Mouse (Mus musculus): ENCODE data around the gene Fam160a2.

Fam160a2 gene

GRCm38 (mm10) chr7:105399935-105400624, at the start of gene Fam160a2:
Gene Fam160a2 (minus strand): TSS chr7:105400054.
- peak; percentile 100 for DNase-seq

DNA sequence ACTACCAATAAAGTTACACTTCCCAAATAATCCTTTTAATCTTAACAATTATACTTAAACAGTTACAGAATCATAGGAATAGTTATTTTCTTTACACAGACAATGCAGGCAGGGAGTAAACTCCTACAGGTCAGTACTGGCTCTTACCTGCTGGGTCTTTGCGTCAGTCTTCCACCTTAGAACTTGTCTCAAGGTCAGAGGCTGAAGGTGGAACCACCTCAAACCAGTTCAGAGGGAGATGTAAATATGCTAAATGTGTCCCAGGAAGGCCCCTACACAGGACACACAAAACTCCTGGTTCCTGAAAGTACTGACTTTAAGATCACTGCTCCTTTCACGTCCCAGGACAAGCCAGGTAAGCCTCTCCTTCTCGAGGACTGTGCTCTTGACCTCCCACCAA, 45.2 kb upstream of the Fam160a2 start:
- DNase-seq = peak; percentile 46

DNA sequence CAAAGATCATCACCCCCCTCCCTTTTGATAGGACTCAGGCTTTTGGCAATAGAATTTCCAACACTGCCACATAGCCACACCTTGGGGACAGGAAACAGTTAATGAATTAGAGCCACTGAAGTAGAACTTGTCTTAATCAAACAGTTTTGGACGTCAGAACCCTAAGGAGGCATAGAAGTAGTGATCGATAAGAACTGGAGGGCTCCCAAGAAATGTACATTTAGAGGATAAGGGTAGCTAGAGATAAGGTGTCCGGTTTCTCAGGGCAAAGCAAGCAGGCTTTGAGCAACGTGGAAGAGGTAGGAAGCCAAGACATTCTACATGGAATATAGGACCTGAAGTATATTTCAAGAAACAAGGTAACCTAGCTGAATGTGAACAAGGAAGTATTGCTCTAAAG, 41.6 kb upstream of the Fam160a2 start:
- DNase-seq = peak; percentile 3

DNA sequence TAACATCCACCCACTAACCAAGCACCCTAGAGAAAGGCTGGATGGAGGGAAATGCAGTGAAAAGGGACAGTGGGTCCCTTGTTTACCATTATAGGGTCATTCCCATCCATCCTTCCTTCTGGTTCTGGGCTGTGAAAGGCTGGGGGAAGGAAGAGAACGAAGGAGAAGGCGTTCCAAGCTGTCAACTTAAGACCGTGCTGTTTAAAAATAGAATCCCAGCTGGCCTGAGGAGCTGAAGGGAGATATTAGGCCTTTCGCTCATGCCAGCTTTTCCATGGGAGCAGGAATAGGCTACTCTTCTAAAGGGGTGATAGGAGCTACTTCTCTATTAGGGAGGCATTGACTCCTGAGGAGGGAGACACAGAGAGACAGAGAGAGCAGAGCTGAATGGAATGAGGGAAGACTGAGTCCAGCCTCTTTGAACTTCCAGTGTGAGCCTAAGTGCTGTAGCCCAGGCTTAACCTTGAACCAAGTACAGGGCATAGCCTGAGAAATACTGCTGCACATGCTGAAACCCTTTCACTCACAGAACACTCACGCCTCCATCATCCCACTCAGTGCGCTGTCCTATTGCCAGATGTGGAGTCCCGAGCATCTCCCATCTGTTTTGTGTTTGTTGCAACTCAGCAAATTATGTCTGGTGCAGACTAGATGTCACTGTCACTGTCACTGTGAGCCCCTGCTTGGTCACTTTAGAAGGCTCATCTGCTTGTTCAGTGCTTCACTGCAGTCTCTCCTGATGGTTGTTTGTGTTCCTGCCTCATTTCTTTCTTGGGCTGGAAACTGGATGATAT, 38.3 kb upstream of the Fam160a2 start:
- peak; percentile 85 for DNase-seq

GRCm38 (mm10) chr7:105434798-105435197, 34.9 kb upstream of the Fam160a2 start:
- DNase-seq = peak; percentile 85

- DNase-seq = peak; percentile 77
Observed at GRCm38 (mm10) chr7:105433859-105434258, 34.0 kb upstream of the Fam160a2 start.

GRCm38 (mm10) chr7:105432058-105432457, 32.2 kb upstream of the Fam160a2 start:
- peak; percentile 49 for DNase-seq

GRCm38 (mm10) chr7:105426051-105426450, 26.2 kb upstream of the Fam160a2 start:
- peak; percentile 78 for DNase-seq

GRCm38 (mm10) chr7:105425424-105426043, 25.7 kb upstream of the Fam160a2 start, which contains the start of gene Cckbr:
Gene Cckbr (plus strand): TSS chr7:105425731.
- peak; percentile 82 for DNase-seq

GRCm38 (mm10) chr7:105424368-105424767, 24.5 kb upstream of the Fam160a2 start:
- peak; percentile 71 for DNase-seq

GRCm38 (mm10) chr7:105420903-105421302, 21.0 kb upstream of the Fam160a2 start:
- no peak for DNase-seq

DNA sequence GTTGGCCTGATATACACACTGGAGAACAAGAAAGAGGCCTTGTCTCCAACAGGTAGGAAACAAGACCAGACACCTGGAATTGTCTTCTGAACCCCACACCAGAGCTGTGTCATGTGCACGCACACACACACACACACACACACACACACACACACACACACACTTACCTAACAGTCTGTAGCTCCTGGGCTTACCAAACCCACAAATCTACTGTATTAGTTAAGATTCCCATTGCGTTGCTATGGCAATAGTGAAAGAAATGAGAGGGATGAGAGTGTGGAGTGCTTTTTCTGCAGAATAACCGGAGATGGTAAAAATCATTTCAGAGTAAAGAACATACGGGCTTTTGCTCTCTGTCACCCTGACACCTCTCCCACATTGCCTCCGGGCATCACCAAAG, 18.3 kb upstream of the Fam160a2 start:
- DNase-seq = peak; percentile 21

GRCm38 (mm10) chr7:105416529-105416928, 16.7 kb upstream of the Fam160a2 start:
- peak; percentile 56 for DNase-seq

GRCm38 (mm10) chr7:105414385-105414784, 14.5 kb upstream of the Fam160a2 start:
- no peak for DNase-seq

GRCm38 (mm10) chr7:105411874-105412632, 12.2 kb upstream of the Fam160a2 start:
- DNase-seq = peak; percentile 94

- DNase-seq = no peak
Observed at GRCm38 (mm10) chr7:105406322-105406721, 6.5 kb upstream of the Fam160a2 start.

- no peak for DNase-seq
Observed at GRCm38 (mm10) chr7:105404268-105404667, 4.4 kb upstream of the Fam160a2 start, which contains the start of gene Cnga4. Gene Cnga4 (plus strand): TSS chr7:105404568.

DNA sequence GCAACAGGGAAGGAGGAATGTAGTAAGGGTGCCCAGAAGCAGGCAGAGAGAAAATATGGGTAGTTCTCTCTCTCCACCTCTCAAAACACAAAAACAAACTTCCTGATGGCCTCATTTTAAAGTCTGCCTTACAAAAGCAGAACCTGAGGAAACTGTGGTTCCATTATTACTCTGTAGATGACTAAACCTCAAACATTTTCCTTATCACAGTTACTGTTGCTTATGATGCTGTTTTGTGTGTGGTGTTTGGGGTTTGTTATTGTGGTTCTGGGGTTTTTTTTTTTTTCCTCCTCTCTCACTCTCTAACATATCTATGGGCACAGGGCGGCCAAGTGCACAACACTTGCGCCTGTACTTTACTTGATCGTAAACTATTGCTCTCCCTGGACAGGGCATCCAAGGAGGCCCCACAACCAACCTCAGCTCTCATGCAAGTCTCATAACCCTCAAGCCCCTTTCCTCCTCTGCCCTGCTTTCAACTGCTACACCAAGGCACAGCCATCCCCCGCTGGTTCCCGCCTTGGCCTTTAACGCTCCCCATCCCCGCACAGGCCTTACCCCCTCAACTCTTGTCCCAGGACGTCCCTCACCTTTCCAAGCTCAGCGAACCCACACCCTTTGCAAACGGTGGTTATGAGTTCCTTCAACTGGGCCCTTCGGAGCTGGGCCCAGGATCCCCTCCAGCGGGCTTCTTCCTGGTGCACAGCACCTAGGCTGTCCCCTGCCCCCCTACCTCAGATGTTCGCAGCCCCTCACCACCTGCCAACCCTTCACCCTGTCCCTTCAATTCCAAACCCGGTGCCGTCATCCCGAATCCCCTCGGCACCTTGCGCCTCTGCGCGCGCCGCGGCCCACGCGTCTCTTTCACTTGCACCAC, 558 bp downstream of the Fam160a2 start:
- DNase-seq = no peak

DNA sequence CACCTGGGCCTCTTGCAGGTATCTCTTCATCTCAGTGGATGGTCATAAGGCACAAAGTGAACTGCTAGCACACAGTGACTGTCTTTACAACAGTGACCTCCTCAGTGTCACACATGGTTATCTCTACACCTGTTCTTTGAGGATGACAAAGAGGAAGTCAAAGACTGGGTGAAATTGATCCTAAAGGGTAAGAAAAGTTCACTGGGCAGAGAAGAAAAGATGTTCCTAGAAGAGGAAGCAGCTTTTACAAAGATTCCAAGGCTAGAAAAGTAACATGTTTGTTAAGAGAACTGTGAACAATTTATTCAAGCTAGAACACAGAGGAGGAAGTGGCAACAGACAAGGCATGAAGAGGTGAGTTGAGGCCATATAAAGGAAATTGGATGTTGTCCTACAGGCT, 3.7 kb downstream of the Fam160a2 start:
- no peak for DNase-seq

GRCm38 (mm10) chr7:105395131-105395820, 4.6 kb downstream of the Fam160a2 start:
- DNase-seq = no peak

DNA sequence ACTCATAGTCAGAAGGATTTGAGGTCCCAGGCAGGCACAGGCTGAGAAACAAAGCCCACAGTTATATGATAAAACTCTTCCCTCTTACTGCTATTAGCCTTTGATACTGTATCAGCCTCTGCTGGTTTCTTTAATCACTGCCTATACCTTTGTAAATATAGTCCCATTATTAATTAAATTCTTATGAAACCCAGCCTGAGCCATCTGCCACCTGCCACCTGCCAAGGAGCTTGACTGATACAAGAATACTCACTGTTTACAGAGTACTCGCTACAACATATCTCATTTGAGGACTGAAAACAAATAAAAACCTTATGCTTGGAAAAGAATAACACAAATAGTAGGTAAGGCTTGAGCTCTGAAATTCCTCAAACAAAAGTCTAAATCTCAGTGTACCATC, 5.2 kb downstream of the Fam160a2 start:
- no peak for DNase-seq
